Mouse (Mus musculus) megakaryocyte, embryonic 14.5 days (primary cell): ENCODE data around the gene Nfe2l1. TPM values are rescaled to one million over a fixed set of nuclear protein-coding genes. Genes with fewer than 3 reads are reported as not detected.

ENCODE experiments used
- H3K27me3 ChIP-seq: replicated peaks from 2 replicates; pipeline ENCODE3; 2012; ENCODE audit warnings: inconsistent platforms
- H3K36me3 ChIP-seq: replicated peaks from 2 replicates; pipeline ENCODE3; 2012; ENCODE audit warnings: low read length, inconsistent platforms, mixed read lengths
- H3K4me1 ChIP-seq: 2 replicates; pipeline ENCODE4 v1.6.1; 2012; ENCODE audit warnings: inconsistent platforms
- H3K4me3 ChIP-seq: replicated peaks from 2 replicates; pipeline ENCODE3; 2012; ENCODE audit warnings: moderate library complexity, mild to moderate bottlenecking, inconsistent platforms
- H3K9me3 ChIP-seq: 2 replicates; pipeline ENCODE4 v1.6.1; 2012; ENCODE audit warnings: inconsistent platforms
- FLI1 ChIP-seq: IDR thresholded peaks from 2 replicates; pipeline ENCODE4 v1.6.1; 2012; ENCODE audit warnings: low read length, inconsistent platforms, mixed read lengths
- GATA1 ChIP-seq: IDR thresholded peaks from 3 replicates; pipeline ENCODE4 v1.6.1; 2012; ENCODE audit warnings: mixed read lengths, low read length, inconsistent platforms, borderline replicate concordance
- polyA plus RNA-seq: library from polyadenylated mRNA; stranded (reverse); fragments of >175 nt; gene quantifications from 2 replicates; pipeline ENCODE4 v1.2.3, GENCODE M21; 2012; ENCODE audit warnings: low replicate concordance; ENCODE audit not compliant: insufficient read depth

Nfe2l1 gene
- polyA plus RNA-seq, 1 experiment: 28.9 TPM

DNA sequence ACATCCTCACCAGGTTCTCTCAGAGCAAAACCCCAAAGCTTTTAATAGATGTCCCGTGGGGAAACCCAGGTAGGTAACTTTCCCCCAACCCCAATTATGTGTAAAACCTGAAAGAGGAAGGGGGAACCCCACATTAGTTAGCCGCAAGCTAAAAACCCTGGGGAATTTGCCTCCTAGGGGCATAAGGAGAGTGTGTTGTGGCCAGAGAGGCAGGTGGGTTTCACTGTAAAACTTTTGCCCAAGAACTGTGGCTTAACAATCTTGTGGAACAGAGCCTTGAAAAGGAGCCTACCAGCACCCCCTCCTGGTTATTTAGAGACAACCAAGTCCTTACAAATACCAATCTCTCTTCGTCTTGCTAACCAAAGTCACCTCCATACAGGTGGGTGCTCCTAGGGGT lies 55.2 kb downstream of the Nfe2l1 start:
- H3K4me1 ChIP-seq: peaks cover 26% of the 10 kb centered on the region
- TF ChIP-seq FLI1: no peak
- TF ChIP-seq GATA1: no peak
- no peaks in the 10 kb centered on the region for H3K27me3 ChIP-seq
- H3K36me3 ChIP-seq: peaks cover 59% of the 10 kb centered on the region
- H3K9me3 ChIP-seq: no peaks in the 10 kb centered on the region
- H3K4me3 ChIP-seq: no peak overlapping the region

DNA sequence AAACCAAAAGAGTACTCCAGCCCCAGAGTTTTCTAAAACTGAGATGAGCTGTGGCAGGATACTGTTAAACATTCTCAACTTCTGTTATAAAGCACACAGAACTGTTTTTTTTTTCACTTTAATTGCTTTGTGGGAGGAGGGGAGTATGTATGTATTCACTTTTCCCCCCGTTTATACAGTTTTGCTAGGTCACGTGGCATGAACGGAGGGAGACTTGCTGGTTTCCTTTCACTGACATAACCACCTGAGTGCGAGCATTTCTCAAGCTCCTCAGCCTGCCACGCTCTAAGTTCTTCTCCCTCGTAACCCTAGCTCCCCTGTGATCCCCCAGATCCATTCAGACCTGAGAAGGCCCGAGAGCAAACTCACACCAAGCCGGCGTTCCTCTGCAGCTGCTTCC lies 57.4 kb downstream of the Nfe2l1 start:
- TF ChIP-seq FLI1 (no peak), GATA1 (no peak)
- peaks cover 80% of the 10 kb centered on the region for H3K36me3 ChIP-seq
- no peaks in the 10 kb centered on the region for H3K27me3 ChIP-seq
- H3K4me1 ChIP-seq: peaks cover 26% of the 10 kb centered on the region
- H3K9me3 ChIP-seq: no peaks in the 10 kb centered on the region
- H3K4me3 ChIP-seq: no peak overlapping the region

DNA sequence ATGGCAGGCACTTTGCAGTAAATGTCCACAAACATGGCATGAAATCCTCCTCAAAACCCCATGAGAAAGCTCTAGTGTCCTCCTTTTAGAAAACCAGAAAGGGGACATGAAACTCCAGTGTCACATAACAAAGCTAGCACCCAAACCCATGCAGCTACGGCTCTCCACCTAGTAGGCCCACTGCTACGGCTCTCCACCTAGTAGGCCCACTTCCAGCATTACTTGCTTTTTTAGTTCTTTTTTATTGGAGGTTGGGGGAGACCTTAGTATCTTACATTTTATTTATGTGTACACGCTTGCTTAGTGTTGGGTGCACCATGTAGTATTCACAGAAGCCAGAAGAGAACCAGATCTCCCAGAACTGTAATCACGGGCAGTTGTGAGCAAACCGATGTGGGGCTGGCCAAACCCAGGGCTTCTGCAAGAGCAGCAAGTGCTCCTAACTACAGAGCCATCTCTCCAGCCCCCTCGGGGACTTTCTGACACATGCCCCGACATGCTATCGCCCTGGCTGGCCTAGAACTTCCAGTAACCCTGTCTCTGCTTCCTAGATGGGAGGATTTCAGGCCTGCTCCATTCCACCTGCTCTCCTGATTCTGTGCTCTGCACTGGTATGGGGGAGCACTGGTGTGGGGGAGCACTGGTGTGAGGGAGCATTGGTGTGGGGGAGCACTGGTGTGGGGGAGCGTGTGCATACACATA lies 58.3 kb downstream of the Nfe2l1 start:
- Histone ChIP-seq H3K4me1 (peaks cover 25% of the 10 kb centered on the region), H3K4me3 (no peak overlapping the region), H3K9me3 (no peaks in the 10 kb centered on the region), H3K27me3 (no peaks in the 10 kb centered on the region), H3K36me3 (peaks cover 90% of the 10 kb centered on the region)
- no peak for TF ChIP-seq FLI1
- no peak for TF ChIP-seq GATA1

DNA sequence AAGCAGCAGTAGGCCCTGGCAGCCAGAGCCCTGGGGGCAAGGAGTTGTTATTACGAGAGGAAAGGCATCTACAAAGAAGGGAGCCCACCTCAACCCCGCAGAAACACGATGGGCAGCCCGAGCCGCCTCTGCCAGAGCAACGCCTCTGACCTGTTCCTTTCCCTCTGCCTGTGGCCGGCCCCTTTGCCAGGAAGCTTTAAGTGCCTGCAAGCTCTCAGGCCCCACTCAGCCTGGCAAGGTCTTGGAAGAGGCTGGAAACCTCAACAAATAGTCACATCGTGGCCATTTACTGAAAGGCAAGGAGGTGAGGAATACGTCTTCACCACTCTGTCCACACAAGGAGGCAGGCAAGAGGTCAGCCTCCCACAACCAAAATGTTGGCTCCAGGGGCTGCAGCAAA lies 61.5 kb downstream of the Nfe2l1 start:
- TF ChIP-seq GATA1: no peak
- TF ChIP-seq FLI1: no peak
- H3K9me3 ChIP-seq: no peaks in the 10 kb centered on the region
- no peaks in the 10 kb centered on the region for H3K27me3 ChIP-seq
- H3K36me3 ChIP-seq: peaks cover 81% of the 10 kb centered on the region
- no peak overlapping the region for H3K4me3 ChIP-seq
- H3K4me1 ChIP-seq: peaks cover 28% of the 10 kb centered on the region

Other genes starting within 250 kb of the Nfe2l1 start
- 6.3 and 9.8 TPM in 2 replicates for gene Snx11, start 52.4 kb downstream of the Nfe2l1 start, polyA plus RNA-seq
- gene Cbx1, start 40.8 kb downstream of the Nfe2l1 start, polyA plus RNA-seq: 12.8 and 33.7 TPM in 2 replicates
- 3.4 TPM in 1 of 2 replicates, not detected in the other for gene Copz2, start 19.9 kb upstream of the Nfe2l1 start, polyA plus RNA-seq
- gene Cdk5rap3, start 86.5 kb upstream of the Nfe2l1 start, polyA plus RNA-seq: 15.3 and 41.6 TPM in 2 replicates
- gene Prr15l, start 98.1 kb upstream of the Nfe2l1 start, polyA plus RNA-seq: not detected in 2 replicates
- gene Pnpo, start 114.0 kb upstream of the Nfe2l1 start, polyA plus RNA-seq: 2.0 and 16.6 TPM in 2 replicates
- 34.2 and 36.6 TPM in 2 replicates for gene Sp2, start 153.0 kb upstream of the Nfe2l1 start, polyA plus RNA-seq
- gene Sp6, start 183.4 kb upstream of the Nfe2l1 start, polyA plus RNA-seq: 0.77 and 1.4 TPM in 2 replicates
- gene Scrn2, start 200.0 kb upstream of the Nfe2l1 start, polyA plus RNA-seq: 4.5 and 11.2 TPM in 2 replicates
- gene Lrrc46, start 211.4 kb upstream of the Nfe2l1 start, polyA plus RNA-seq: not detected in 2 replicates
- gene Mrpl10, start 211.6 kb upstream of the Nfe2l1 start, polyA plus RNA-seq: 22.3 and 22.7 TPM in 2 replicates
- gene Osbpl7, start 220.7 kb upstream of the Nfe2l1 start, polyA plus RNA-seq: 9.7 and 13.2 TPM in 2 replicates